Mouse (Mus musculus): Measurements from ENCODE around the gene Mbd3.

- TF ChIP-seq CTCF (IDR thresholded peaks at IDR 0.05; ENCODE audit: low read depth, low read length) (no peak), POLR2A (IDR thresholded peaks at IDR 0.05; ENCODE audit: insufficient read depth, low read length) (no peak)
Observed at GRCm38 (mm10) chr10:80395025-80395627, 4.2 kb downstream of the Mbd3 start.

All from ES-Bruce4 (cell line).